In genomic region chr9:59656635-59657617, GRCm38 (mm10) we compare ENCODE assay signal across 8 mouse cellular contexts. TPM values are rescaled to one million over a fixed set of nuclear protein-coding genes. Genes with fewer than 3 reads are reported as not detected.
DNase-seq lines count a peak whose midpoint lies in the region; ATAC-seq lines count a peak whose summit lies in the region.

No protein-coding gene starts in this region.

- no peaks in the 10 kb centered on the region for H3K9me3 ChIP-seq in hindbrain, embryonic 11.5 days (ENCODE audit: control insufficient read depth, low read length)

- H3K4me1 ChIP-seq in hindbrain, embryonic 11.5 days (replicated peaks; ENCODE audit: control insufficient read depth, insufficient read depth, low read length) = peaks cover 18% of the 10 kb centered on the region

- peak; percentile 62 for DNase-seq in MEL-GATA-1-ER (ENCODE audit: extremely low read depth, low read depth)
- peak; percentile 82 for DNase-seq in cerebellum, adult 8-10 months
- DNase-seq in frontal cortex, adult 2 months (ENCODE audit: extremely low spot score in 1 of 2, low spot score in 1 of 2) = peak; percentile 73 to 83
- DNase-seq in hindbrain, embryonic 11.5 days (ENCODE audit: low spot score) = peak; percentile 96
- peak; percentile 87 to 92 for DNase-seq in layer of hippocampus, postnatal 14 days (ENCODE audit: low spot score in 2 of 2)
- DNase-seq in lung, postnatal 14 days = peak; percentile 77
- DNase-seq in ovary, postnatal 14 days (ENCODE audit: low spot score) = peak; percentile 47
- DNase-seq in thymus, postnatal 25 days = peak; percentile 81

- H3K4me3 ChIP-seq in hindbrain, embryonic 11.5 days (ENCODE audit: low read depth, low read length) = peak overlapping the region; percentile 78

- peak; percentile 63 for ATAC-seq in hindbrain, embryonic 11.5 days (ENCODE audit: low FRiP score)

- peaks cover 8% of the 10 kb centered on the region; the same call in 1 of the 2 replicates for H3K36me3 ChIP-seq in hindbrain, embryonic 11.5 days (ENCODE audit: control insufficient read depth, insufficient read depth, low read length)

- peak overlapping the region; percentile 73 for H3K4me2 ChIP-seq in hindbrain, embryonic 11.5 days (replicated peaks; ENCODE audit: low read depth, low read length)

- H3K9ac ChIP-seq in hindbrain, embryonic 11.5 days (ENCODE audit: low read depth, low read length) = peak overlapping the region; percentile 94

- H3K27me3 ChIP-seq in hindbrain, embryonic 11.5 days (ENCODE audit: control insufficient read depth, insufficient read depth, low read length) = no peaks in the 10 kb centered on the region

- peak overlapping the region; percentile 97 for H3K27ac ChIP-seq in hindbrain, embryonic 11.5 days (ENCODE audit: low read depth, low read length)

- WGBS in hindbrain, embryonic 11.5 days = under 1% methylated on average over 65 of the region's 65 CpGs

RNA-seq across cellular contexts. Expression of gene Pkm, which starts 0.8 kb away (rescaled TPM):
- 1,290 and 1,497 TPM in 2 replicates for polyA plus RNA-seq in frontal cortex, adult 2 months (2012; rRNA removed)
- 1,589 and 1,915 TPM in 2 replicates for polyA plus RNA-seq in hindbrain, embryonic 11.5 days (2014; fragmentation: Nextera tagmentation; extraction: Ambion mirVana)
- 100 to 1,000 TPM; 944 to 962 TPM for total RNA-seq in layer of hippocampus, postnatal 14 days (2021)

RNA-seq across cellular contexts. Expression of gene Gramd2, which starts 23.0 kb away (rescaled TPM):
- polyA plus RNA-seq in frontal cortex, adult 2 months (2012; rRNA removed) = 13.2 and 15.2 TPM in 2 replicates
- 0.07 and 0.43 TPM in 2 replicates for polyA plus RNA-seq in hindbrain, embryonic 11.5 days (2014; fragmentation: Nextera tagmentation; extraction: Ambion mirVana)
- 1 to 10 TPM; 6.9 to 7.4 TPM for total RNA-seq in layer of hippocampus, postnatal 14 days (2021)

RNA-seq across cellular contexts. Expression of gene Parp6, which starts 39.8 kb away (rescaled TPM):
- polyA plus RNA-seq in frontal cortex, adult 2 months (2012; rRNA removed) = 186 and 191 TPM in 2 replicates
- 133 and 134 TPM in 2 replicates for polyA plus RNA-seq in hindbrain, embryonic 11.5 days (2014; fragmentation: Nextera tagmentation; extraction: Ambion mirVana)
- 100 to 1,000 TPM; 155 to 171 TPM for total RNA-seq in layer of hippocampus, postnatal 14 days (2021)

Comparison
In these comparisons a context has a peak if more than half of its experiments do, and no peak if none do; other contexts are left out.
1. Peak in every context shown above with its lines: DNase-seq, ATAC-seq, H3K4me3 ChIP-seq and H3K27ac ChIP-seq.